Mouse (Mus musculus) heart, embryonic 10.5 days (tissue): ENCODE results near the gene Bcl6b. TPM values are rescaled to one million over a fixed set of nuclear protein-coding genes. Genes with fewer than 3 reads are reported as not detected.

Experiments
- DNase-seq: peaks from one replicate; pipeline ENCODE4 v3.0.0-alpha.2; 2017; ENCODE audit warnings: low spot score
- H3K27ac ChIP-seq: fragments of 300-500 bp; sonication (generic); 2 replicates; pipeline ENCODE4 v1.5.1; 2016; ENCODE audit warnings: mild to moderate bottlenecking
- H3K27me3 ChIP-seq: fragments of 300-500 bp; sonication (generic); 2 replicates; pipeline ENCODE4 v1.6.1; 2016; ENCODE audit warnings: mild to moderate bottlenecking; ENCODE audit not compliant: poor library complexity, insufficient read depth, severe bottlenecking
- H3K36me3 ChIP-seq: fragments of 300-500 bp; sonication (generic); 2 replicates; pipeline ENCODE4 v1.6.1; 2016; ENCODE audit warnings: mild to moderate bottlenecking, moderate library complexity
- H3K4me1 ChIP-seq: fragments of 300-500 bp; sonication (generic); 2 replicates; pipeline ENCODE4 v1.6.1; 2016; ENCODE audit warnings: mild to moderate bottlenecking
- H3K4me3 ChIP-seq: fragments of 300-500 bp; sonication (generic); 2 replicates; pipeline ENCODE4 v1.5.1; 2016; ENCODE audit warnings: mild to moderate bottlenecking, moderate library complexity
- H3K9me3 ChIP-seq: fragments of 300-500 bp; sonication (generic); 2 replicates; pipeline ENCODE4 v1.6.1; 2016; ENCODE audit warnings: mild to moderate bottlenecking, moderate library complexity
- WGBS: fragments of 180-500 bp; shearing (Covaris S2); methylation state at CpG from one replicate; pipeline ENCODE4 v1.1.7; 2016; 5-methylcytosine and 5-hydroxymethylcytosine counted together
- polyA plus RNA-seq: library from polyadenylated mRNA; unstranded; fragments of >200 nt; fragmentation: Nextera tagmentation; extraction: Ambion mirVana; gene quantifications from 2 replicates; pipeline ENCODE4 v1.2.1, GENCODE M21; 2016

Bcl6b gene
- polyA plus RNA-seq, 1 experiment from 2014 or later, result 10.7 TPM

DNA sequence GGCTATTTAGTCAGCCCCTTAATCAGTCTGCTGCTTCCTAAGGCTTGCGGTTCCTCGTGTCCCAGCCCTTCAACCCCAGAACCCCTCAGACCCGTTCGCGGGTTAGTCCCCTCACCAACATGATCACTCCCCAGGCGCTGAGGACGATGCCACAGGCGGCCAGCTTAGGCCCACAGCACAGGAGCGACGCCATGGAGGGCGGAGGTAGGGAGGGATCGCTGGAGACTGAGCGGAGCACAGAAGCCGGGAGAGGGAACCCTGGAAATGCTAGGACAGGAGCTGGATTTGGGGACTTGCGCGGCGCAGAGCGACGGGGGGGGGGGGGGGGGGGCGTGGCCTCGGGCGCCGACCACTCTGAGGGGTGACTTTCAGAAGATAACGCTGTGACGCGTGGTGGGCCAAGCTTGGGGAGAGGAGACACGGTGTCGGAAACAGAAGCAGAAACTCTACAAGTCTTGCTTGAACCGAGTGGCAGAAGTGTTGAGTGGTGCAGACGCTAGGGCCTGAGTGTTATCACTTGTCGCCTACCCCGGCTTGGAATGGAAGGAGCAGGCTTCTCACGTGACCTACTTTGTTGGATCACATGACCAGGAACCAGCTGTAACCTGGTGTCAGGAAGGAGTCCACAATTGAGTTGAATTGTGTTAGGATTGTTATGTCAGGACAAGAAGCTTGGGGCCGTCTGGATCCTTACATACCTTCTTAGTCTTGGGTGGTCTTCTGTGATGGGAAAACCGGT is 10.1 kb upstream of the Bcl6b start, which contains the start of the genes Gm21988 and Rnasek:
Gene Gm21988, minus strand, starts transcription at position 290 of the 739 bp plus-strand sequence.
Gene Rnasek, minus strand, starts transcription at position 302 of the 739 bp plus-strand sequence.
- Histone ChIP-seq H3K9me3 (no peaks in the 10 kb centered on the region), H3K36me3 (peaks cover 13% of the 10 kb centered on the region), H3K27me3 (peaks cover 2% of the 10 kb centered on the region; the same call in 1 of the 2 replicates), H3K4me3 (peak within 1 kb of the TSS; percentile 92), H3K27ac (peak within 1 kb of the TSS; percentile 97), H3K4me1 (peaks cover 42% of the 10 kb centered on the region)
- DNase-seq, result peak; percentile 91
- WGBS, result under 1% methylated on average over 31 of the region's 35 CpGs

DNA sequence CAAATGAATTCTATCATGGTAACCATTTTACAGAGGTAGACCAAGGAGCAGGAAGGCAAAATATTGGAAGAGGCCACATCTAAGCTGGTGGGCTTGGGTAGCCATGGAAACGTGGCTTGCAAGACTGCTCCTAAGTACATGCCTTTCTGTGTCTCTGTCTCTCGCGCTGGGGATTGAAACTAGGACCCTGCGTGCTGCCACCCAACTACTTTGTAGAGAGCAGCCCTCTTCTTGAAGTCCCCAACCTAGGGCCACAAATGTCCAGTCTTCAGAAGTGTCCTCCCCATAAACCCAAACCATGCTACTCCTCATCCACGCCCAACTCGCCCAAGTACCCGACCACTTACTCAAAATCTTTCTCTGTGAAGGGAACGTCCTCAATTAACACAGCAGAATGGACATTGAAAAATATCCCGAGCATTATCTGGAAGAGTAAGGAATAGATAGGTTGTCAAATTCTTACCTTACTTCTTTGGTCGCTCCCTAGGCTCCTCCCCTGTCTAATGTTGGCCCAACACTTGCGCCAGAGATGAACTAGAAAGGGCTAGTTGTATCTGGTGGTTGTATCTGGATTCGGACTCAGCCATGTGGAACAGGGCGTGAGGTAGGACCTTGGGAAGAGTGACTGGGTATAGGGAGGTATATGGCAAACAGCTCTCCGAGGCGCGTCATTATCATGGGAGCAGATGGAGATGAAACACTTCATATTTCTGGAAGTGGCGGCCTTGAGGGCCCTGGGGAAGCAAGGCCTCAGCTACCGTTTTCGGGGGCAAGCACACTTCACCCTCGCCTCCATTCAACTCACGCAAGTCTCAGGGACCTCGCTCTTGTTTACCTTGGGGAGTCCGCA is 9.2 kb upstream of the Bcl6b start:
- Histone ChIP-seq H3K27ac (peak overlapping the region; percentile 97), H3K4me3 (peak overlapping the region; percentile 92), H3K9me3 (no peaks in the 10 kb centered on the region), H3K36me3 (peaks cover 16% of the 10 kb centered on the region), H3K27me3 (no peaks in the 10 kb centered on the region), H3K4me1 (peaks cover 50% of the 10 kb centered on the region)
- DNase-seq, result peak; percentile 77
- WGBS, result 12% methylated on average over 23 of the region's 23 CpGs

DNA sequence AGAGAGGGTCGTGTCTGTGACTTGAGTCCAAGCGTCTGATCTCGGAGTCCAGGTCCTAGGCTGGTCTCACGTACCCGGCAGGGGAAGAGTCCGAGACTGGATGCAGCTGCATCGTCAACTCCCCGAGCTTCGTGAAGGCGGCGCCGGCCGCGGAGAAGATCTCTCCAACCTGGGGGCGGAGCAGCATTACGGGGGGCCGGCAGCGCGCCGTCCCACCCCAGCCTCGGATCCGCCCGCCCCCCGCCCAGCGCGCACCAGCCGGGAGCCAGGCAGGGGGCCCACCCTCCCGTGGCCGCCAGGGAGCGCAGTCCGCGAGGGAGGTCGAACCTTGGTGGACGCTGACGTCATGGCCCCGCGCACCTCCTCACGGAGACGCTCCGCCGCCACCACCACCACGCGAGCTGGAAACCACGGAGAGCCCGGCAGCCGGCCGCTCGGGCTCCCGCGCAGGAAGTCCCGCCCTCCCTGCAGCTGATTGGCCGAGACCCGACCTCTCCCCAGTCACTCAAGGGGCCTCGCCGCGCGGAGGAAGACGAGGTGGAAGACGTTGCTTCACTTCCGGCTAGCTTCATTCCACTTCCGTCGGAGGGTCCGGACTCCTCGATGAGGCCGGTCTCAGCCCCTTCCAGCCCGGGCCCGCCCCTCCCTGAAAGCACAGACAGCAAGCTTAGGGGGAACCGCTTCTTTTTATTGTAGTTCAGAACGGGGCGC is 8.0 kb upstream of the Bcl6b start, which contains the start of gene 0610010K14Rik:
Gene 0610010K14Rik, minus strand, starts transcription at position 458 of the 711 bp plus-strand sequence.
- peak; percentile 99 for DNase-seq
- H3K4me1 ChIP-seq, result peaks cover 58% of the 10 kb centered on the region
- H3K36me3 ChIP-seq, result peaks cover 16% of the 10 kb centered on the region
- H3K27ac ChIP-seq, result peak within 1 kb of the TSS; percentile 97
- H3K4me3 ChIP-seq, result peak within 1 kb of the TSS; percentile 92
- under 1% methylated on average over 66 of the region's 70 CpGs for WGBS
- H3K27me3 ChIP-seq, result no peaks in the 10 kb centered on the region
- no peaks in the 10 kb centered on the region for H3K9me3 ChIP-seq

DNA sequence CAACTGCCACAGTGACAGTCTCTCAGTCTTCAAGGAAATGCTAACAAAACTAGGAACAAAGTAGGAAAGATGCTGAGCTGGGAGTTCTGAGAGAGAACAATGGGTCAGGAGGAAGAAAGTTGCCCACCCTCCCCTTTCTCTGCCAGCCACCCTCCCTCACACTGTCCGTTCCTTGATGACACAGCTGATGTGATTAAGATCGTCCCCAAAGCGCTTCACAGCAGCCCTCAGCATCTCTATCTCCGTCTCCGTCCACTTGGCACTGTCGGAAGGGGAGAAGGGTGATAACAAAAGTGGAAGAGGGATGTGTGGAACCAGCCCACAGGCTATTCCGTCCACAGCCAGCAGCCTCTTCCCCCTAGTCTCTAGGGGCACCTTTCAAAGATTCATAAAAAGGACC is 7.1 kb upstream of the Bcl6b start:
- WGBS, result 6% methylated on average over 7 of the region's 7 CpGs
- H3K27me3 ChIP-seq, result no peaks in the 10 kb centered on the region
- peaks cover 16% of the 10 kb centered on the region for H3K36me3 ChIP-seq

DNA sequence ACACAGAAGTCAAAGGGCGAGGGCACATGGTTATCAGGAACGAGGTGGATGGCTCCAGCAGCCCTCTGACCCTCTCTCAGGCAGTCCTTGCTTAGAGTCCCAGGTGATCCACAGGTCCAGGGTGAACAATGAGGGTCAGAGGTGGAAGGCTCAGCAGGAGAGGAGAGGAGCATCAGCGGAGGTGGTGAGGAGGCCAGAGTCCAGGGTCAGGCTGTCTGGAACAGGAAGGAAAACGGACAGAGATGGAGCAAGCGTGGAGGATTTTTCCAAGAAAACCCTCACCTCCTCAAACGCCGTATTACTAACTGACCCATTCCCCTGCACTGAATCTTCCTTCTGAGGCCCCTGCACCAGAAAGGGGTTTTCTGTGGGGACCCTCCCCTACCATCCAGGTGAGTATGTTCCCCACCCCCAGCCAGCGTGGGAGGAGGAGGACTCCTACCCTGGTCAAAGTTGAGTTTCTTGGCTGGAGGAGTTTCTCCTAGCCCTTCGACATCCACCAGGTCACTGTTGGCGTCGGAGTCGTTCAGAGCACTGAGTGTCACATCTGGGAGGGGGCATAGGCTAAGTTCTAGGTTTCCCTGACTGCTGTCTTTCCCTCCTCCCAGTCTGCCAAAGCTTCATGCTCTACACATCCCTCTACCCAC is 5.8 kb upstream of the Bcl6b start:
- H3K27ac ChIP-seq, result no peak overlapping the region
- peaks cover 16% of the 10 kb centered on the region for H3K36me3 ChIP-seq
- WGBS, result 89% methylated on average over 12 of the region's 12 CpGs
- peaks cover under 1% of the 10 kb centered on the region; the same call in 1 of the 2 replicates for H3K27me3 ChIP-seq
- peaks cover 66% of the 10 kb centered on the region for H3K4me1 ChIP-seq
- no peaks in the 10 kb centered on the region for H3K9me3 ChIP-seq
- no peak for DNase-seq
- H3K4me3 ChIP-seq, result no peak overlapping the region

More for the DNA sequence above, 7.1 kb upstream of the Bcl6b start:
- DNase-seq, result no peak
- Histone ChIP-seq H3K4me3 (peak overlapping the region; percentile 92), H3K27ac (peak overlapping the region; percentile 97), H3K9me3 (no peaks in the 10 kb centered on the region), H3K4me1 (peaks cover 64% of the 10 kb centered on the region)

DNA sequence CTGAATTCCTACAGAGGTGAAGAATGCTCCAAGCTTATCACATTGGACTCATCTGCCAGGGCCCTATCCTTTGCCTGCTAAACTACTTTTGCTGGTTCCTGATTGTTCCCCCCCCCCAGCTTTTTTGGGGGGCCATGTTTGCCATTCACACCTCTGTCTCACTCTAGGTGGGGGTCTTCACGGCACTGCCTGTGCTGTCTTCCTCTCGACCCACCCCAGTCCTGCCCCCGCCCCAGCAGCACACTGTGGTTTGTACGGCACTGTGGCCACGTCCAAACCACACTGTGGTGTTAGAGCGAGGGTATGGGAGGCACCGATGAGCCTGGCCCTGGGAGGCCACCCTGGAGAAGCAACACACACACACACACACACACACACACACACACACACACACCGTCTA is 4.9 kb upstream of the Bcl6b start:
- Histone ChIP-seq H3K27me3 (peaks cover 9% of the 10 kb centered on the region), H3K9me3 (no peaks in the 10 kb centered on the region), H3K4me1 (peaks cover 72% of the 10 kb centered on the region), H3K4me3 (no peak overlapping the region), H3K27ac (peak overlapping the region; percentile 56; the same call in 1 of the 2 replicates), H3K36me3 (peaks cover 16% of the 10 kb centered on the region)
- WGBS, result 79% methylated on average over 8 of the region's 8 CpGs
- DNase-seq, result no peak

DNA sequence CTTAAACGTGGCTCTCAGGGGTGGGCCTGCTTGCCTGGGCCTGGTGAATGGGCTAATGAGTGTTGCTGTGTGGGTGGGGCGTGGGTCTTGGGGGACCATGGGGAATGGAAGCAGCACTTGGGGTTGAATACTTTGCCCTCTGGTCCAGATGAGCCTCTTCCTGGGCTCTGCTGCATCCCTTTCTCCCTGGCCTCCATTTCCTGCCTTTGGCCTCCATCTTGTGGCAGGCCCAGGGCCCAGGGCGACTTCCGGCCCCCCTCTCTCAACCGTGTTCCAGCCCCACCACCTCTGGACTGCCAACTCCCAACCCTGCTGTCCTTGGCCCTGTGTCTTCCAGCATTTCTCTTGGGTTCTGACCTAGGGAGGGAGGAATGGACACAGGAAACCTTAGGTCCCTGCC is 4.4 kb upstream of the Bcl6b start:
- H3K27ac ChIP-seq, result peak overlapping the region; percentile 56
- no peak overlapping the region; the same call in 1 of the 2 replicates for H3K4me3 ChIP-seq
- 43% methylated on average over 5 of the region's 5 CpGs for WGBS
- no peaks in the 10 kb centered on the region for H3K9me3 ChIP-seq
- peak; percentile 72 for DNase-seq
- H3K27me3 ChIP-seq, result peaks cover 14% of the 10 kb centered on the region
- H3K4me1 ChIP-seq, result peaks cover 76% of the 10 kb centered on the region
- peaks cover 16% of the 10 kb centered on the region for H3K36me3 ChIP-seq

DNA sequence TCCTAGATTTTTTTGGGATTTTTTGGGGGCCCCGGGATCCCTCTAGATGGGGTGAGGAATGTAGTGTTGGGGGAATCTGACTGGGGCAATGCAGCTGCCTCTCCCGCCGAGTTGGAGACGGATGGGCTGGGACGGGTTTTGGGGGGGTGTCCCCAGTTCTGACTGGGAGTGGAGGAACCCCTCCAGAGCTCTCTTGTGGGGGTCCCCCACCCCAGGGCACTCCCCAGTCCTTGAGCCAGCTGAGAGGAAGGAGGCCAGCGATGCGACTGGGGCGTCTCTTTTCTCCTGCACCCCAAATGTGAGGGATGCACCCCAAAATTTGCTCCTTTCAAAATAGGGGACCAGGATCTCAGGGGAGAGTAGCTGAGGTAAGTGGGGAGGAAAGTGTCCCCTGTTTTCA is 3.4 kb upstream of the Bcl6b start:
- Histone ChIP-seq H3K9me3 (no peaks in the 10 kb centered on the region), H3K27me3 (peaks cover 24% of the 10 kb centered on the region), H3K36me3 (peaks cover 16% of the 10 kb centered on the region), H3K27ac (peak overlapping the region; percentile 91), H3K4me1 (peaks cover 75% of the 10 kb centered on the region), H3K4me3 (peak overlapping the region; percentile 63)
- WGBS, result 38% methylated on average over 8 of the region's 8 CpGs
- DNase-seq, result no peak

DNA sequence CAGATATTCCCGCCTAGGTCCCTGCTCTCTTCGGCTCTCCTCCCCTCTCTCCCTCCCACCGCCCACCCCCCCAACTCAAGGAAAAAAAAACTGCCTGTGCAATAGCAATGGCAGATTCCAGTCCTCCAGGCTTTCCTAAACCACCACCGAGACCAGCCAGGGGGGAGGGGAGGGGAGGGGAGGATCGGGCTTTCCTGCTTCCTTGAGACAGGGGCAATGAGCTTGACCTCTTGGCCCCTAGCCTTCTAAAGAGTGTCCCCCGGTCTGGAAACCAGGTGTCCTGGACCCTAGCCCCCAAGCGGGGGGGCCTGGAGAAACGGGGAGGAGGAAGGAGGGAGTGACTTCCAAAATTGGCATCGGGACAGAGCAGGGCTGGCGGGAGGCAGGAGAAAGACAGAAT is 2.9 kb upstream of the Bcl6b start:
- H3K9me3 ChIP-seq, result no peaks in the 10 kb centered on the region
- peaks cover 16% of the 10 kb centered on the region for H3K36me3 ChIP-seq
- peak overlapping the region; percentile 63 for H3K4me3 ChIP-seq
- WGBS, result 6% methylated on average over 10 of the region's 10 CpGs
- H3K27me3 ChIP-seq, result peaks cover 29% of the 10 kb centered on the region
- H3K27ac ChIP-seq, result peak overlapping the region; percentile 91
- peaks cover 76% of the 10 kb centered on the region for H3K4me1 ChIP-seq
- DNase-seq, result no peak

DNA sequence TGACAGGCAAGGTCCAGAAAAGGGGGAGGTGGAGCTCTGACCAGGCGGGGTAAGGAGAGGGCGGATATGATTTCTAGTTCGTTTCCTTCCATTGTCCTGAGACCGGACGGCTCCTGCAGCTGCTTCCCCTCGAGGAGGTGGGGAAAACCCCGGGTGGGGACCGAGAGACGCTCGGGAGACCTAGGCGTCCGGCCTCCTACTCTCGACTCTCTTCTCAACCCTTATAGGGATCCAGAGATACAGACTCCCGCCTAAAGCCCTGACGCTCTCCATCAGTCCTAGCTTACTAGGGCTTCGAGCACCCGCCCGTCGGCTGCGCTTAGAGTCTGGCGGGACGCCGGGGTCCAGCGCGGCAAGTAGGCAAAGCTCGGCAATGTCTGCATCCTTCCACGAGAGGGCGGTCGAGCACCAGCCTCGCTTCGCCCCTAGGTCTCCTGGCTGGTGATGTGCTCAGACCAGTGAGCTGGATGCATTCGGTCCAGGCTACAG is 685 bp upstream of the Bcl6b start:
- H3K4me1 ChIP-seq, result peaks cover 78% of the 10 kb centered on the region
- no peaks in the 10 kb centered on the region for H3K9me3 ChIP-seq
- peaks cover 9% of the 10 kb centered on the region for H3K36me3 ChIP-seq
- peaks cover 51% of the 10 kb centered on the region for H3K27me3 ChIP-seq
- H3K27ac ChIP-seq, result peak overlapping the region; percentile 83
- WGBS, result 2% methylated on average over 32 of the region's 32 CpGs
- peak overlapping the region; percentile 56 for H3K4me3 ChIP-seq
- peak; percentile 94 for DNase-seq

DNA sequence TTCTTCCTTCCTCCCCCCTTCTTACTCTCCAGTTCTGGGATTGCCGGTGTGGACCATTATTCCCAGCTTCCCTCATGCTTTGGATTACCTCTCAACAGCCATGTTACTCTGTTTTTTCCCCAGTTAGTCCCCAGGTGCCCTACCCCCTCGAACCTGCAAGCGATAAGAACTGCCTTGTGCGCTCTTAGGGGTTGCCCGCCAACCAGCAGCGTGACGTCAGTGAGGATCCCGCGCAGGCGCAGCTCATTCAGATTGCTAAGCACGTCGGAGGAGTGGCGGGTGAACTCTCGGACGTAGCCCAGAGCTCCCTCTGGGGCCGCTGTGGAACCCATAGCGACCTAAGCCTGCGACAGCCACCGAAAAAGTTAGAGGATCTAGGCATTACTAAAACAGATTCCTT is 770 bp downstream of the Bcl6b start:
- Histone ChIP-seq H3K27ac (peak overlapping the region; percentile 83), H3K9me3 (no peaks in the 10 kb centered on the region), H3K27me3 (peaks cover 66% of the 10 kb centered on the region), H3K4me1 (peaks cover 64% of the 10 kb centered on the region), H3K4me3 (peak overlapping the region; percentile 56), H3K36me3 (no peaks in the 10 kb centered on the region)
- under 1% methylated on average over 19 of the region's 19 CpGs for WGBS
- peak; percentile 95 for DNase-seq
